Mouse (Mus musculus): ENCODE data around the gene Etl4.
A peak's percentile ranks its signal among the peaks of the same experiment; 100 is the strongest.

Gene Etl4

DNA sequence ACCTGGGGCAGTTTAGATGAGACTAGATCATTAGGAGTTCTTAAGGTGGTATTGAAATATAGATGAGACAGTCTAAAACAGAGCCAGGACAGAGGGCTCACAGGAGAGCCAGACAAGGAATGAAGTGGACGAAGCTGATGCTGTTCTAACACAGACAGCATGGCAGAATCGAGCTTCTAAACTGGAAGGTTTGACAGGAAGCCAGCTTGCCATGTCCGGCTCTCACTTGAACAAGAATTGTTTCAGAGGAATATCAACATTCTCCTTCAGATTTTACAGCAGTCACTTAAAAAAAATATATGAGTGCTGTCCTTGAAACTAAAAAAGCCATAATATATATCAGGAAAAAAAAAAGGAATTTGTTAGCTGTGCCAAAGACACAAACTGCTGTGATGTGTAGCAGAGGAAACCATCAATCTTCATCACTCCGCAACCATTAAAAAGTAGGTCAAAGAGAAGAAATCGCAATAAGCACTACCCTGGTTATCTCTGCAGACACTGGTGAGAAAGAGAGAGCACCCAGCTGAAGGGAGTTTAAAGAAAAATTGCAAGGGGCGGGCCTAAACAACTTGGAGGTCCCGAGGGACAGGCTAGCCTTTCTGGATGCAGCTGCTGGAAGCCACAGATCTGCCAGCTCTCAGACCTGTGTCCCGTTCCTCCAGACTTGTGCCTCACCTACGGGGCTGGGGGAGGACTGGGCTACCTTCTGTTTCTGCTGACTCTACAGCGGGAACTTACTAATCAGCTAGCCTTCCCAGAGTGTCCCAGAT is 534.3 kb downstream of the Etl4 start:
- no peak for DNase-seq (ENCODE audit: low spot score in 2 of 2)

DNA sequence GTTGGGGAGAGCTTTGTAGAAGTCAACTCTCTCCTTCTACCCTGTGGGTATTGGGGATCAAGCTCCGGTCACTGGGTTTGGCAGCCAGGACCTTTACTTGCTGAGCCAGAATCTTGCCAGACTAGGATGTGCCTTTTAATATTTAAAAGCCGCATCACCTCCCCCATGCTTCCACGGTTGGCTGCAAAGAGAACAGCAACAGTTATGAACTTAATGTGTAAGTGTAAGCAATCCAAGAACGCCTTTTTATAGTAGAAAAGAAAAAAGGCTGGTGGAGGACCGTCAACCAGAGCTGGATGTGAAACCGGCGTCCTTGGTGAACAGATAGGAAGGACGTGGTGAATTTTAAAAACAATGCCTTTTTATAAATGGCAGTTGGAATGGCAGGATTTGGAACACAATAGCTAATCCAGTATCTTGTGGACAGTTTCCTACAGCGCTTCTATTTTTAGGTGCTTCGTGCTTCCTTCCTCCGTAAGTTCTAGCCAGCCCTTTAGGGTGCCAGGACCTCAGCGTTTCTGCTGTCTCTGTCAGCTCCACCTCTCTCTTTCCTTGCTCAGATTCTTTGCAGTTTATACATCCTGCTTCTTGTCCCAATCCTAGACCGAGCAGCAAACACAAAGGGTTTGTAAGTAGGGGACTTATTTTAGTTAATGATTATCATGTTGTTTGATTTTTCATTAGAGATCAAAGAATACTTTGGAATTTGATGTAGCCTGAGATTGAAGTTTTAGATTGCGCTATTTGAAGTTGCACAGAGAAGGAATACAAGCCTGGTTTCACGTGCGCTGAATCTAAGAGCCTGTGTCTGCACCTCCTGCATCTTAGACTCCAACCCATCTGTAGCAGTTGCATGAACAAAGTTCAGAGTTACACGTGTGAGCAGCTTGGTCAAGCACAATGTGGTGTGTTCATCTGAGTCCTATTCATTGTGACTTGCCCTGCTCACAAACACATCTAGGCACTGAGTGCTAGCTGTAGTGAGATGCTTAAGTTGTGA is 535.9 kb downstream of the Etl4 start:
- DNase-seq (ENCODE audit: low spot score in 2 of 2), result no peak

DNA sequence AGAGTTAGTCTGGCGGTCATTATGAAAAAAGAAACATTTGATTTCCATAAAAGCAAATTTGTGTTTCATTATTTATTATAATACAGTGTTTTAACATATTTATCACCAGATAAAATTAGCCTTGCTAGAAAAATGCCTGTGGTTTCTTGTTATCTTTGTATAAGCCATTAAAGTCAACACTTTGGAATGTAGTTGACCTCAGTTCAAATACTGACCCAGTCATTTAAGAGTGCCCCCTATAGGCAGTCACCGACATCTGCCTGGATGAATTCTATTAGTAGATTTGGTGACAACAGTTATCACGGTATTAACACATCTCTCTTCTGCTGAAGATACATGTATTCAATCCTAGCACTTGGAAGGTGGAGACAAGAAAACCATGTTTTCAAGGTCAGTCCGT is 536.6 kb downstream of the Etl4 start:
- DNase-seq (ENCODE audit: low spot score in 2 of 2), result no peak

DNA sequence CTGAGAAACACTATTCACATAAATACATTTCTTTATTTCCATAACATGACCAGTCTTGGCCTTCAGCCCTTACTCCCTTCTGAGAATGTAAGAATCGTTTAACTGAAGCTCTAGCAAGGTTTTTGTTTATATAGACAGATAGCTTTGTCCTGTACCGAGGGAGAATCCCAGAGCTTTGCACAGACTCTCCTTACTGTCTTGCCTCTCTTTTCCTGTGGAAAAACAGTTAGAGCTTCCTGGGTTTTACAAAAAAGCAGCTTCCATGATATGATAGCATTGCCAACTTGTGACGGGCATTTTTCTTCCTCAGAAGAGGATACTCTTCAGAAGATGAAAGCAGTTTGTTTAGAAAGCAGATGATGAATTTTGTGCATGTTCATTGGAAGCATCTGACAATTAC is 541.4 kb downstream of the Etl4 start:
- no peak for DNase-seq (ENCODE audit: low spot score in 2 of 2)

DNA sequence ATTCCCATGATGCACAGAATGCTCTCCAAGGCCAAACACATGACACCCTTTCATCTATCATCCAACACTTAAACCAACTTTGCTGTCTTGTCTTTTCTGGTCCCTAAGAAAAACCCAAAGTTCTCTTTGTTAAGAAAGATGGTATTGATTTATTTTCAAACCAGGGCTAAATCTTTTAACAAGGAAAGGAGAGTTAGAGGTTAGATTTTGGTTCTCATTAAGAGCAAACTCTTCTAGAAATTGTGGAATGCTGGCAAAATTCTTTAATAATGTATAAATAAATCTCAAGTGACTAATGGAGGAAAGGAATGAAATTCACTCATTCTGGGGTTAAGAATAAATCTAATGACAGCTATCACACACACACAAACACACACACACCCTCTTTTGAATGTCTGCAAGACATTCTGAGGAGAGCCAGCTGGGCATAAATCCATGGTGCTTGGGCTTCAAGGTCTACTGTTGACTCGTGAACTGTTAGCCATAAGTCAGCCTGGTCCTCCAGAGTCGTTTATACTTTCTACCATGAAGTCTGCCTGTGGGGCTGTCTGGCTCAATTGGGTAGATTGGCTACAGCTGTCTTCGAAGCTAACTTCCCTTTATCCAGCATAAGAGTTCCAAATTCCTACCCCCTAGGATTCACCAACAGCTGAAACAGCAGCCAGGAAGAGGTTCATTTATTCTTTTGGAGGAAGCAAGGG is 544.1 kb downstream of the Etl4 start:
- no peak for DNase-seq (ENCODE audit: low spot score in 2 of 2)

DNA sequence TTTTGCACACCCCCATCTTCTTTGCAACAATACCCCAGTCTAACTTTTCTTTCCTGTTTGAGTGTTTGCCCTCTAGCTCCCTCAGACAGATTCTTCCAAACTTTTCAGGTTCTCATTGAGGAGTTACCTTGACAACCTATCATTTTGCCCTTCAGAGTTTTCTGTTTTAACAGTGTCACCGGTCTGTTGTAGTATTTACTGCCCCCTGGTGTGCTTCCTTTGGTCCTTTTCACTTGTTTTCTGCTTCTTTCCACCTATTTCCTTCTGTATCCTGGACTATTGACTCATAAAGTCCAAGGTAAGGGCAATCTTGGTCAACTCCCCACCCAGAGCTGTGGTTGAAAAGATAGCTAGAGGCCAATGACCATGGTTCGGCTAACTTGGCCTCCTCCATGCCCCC is 569.6 kb downstream of the Etl4 start:
- DNase-seq (ENCODE audit: low spot score in 2 of 2), result no peak

DNA sequence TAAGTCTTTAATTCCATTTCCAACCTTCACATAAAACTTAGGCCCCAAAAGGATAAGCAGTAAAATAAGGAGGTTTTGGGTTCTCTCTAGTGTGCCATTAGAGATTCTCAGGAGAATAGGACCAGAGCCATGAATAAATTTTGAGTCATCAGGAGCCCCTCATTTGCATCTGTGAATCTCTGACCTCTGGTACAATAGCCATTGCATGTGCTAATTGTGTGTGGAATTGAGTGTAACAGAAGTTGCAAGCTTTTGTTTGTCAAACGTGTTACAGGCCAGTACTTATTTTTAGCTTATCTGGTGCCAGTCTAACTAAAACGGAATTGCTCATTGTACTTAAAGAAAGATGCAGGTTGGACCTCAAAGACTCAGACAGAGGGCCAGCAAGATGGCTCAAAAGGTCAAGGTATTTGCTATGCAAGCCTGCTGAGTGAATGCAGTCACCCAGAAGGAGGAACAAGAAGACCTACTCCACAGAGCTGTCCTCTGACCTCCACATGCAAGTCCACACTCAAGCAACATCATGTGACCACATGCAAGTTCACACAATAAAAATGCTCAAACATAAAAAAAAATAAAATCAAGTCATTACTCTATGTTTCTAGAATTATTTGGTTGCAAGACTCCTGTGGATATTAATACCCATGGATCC is 576.7 kb downstream of the Etl4 start:
- no peak for DNase-seq (ENCODE audit: low spot score in 2 of 2)

DNA sequence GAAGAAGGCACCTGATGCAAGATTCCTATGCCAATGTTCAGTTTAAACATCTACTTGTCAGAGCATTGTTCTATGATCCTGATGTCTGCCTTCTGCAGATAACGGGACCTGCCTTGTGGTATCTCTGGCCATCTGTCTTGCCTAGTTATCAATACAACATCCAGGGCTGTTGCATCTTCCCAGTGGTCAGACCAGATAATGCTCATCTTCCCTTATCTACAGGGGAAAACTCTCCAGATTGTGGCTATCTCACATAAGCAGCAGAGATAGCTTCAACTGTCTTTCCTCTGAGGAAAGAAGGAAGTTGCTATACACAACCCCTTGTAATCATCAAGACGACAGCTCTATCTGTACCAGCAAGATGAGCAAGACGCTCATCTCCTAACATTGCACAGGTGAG is 579.5 kb downstream of the Etl4 start:
- no peak for DNase-seq (ENCODE audit: low spot score in 2 of 2)

DNA sequence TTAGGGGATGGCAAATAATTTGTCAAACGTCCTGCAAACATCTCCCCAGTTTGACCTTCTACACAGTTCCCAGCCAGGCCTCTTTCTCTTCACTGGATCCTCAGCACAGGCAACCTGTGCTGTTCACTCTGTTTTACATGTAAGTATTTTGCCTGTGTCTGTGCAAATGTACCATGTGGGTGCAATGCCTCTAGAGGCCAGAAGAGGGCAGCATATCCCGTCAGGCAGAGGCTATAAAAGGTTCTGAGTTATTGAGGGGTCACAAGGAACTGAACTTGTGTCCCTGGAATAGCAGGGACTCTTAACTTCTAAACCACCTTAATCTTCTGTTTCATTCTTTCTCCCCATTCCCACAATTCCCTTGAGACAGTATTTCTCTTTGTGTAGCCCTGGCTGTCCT is 582.5 kb downstream of the Etl4 start:
- DNase-seq (ENCODE audit: low spot score in 2 of 2), result no peak

DNA sequence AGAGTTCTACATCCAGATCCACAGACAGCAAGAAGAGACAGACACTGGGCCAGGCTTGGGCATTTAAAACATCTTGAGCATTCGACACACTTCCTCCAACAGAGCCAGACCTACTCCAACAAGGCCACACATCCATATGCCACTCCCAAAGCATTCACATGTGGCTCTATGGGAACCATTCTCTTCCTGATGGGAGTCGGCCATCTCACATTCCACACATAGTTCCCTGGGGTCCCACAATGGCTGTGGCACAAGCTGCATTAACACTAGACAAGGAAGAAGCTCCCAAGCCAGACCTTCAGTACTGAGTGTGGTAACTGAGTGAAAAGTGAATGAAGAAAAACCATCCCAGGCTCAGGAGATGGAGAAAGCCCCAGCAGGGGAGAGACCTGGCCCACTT is 584.2 kb downstream of the Etl4 start:
- DNase-seq (ENCODE audit: low spot score in 2 of 2), result no peak

DNA sequence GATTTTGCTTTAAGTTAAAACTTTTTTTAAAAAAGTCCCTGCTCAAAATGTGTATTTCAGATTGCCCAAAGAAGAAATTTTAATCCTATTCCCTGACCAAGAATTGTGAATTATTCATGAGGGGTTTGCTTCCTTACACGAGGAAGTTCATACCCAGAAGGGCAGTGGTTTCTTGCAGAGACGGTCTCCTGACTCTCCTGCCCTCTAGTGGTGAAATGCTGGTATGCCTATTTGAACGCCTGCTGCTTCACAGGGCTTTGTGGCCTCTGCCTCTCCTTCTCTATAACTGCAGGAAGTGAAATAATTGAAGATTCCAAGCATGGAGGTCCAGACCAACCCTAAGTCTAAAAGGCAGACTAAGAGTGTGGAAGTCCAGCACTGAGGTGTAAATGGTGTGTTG is 585.1 kb downstream of the Etl4 start:
- DNase-seq (ENCODE audit: low spot score in 2 of 2), result peak in 1 of 2 experiments; percentile 3

DNA sequence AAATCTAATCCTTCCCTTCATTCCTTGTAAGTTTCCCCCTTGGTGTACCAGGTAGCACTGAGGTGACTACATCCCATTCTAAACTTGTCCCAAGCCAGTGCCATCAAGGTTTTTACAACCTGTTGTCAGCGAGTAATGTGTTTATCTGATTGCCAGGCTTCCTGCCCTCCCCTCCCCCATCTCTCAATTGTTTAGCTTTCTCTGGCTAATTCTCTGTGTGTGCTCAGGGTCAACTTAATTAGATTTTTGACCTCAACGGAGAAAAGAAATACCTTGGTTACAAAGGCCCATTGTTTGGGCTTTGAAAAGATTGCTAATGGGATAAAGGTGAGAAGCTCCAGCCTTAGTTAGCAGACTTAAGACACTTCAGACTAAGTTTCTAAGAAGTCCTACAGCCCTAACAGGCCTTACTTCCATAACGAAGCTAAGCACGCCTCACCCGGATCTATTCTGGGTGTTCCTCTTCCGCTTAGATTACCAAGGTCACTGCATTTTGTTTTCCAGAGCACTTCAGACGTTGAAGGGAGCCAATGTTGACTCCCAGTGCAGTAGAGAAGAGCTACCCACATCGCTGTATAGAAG is 586.7 kb downstream of the Etl4 start:
- DNase-seq (ENCODE audit: low spot score in 2 of 2), result no peak

DNA sequence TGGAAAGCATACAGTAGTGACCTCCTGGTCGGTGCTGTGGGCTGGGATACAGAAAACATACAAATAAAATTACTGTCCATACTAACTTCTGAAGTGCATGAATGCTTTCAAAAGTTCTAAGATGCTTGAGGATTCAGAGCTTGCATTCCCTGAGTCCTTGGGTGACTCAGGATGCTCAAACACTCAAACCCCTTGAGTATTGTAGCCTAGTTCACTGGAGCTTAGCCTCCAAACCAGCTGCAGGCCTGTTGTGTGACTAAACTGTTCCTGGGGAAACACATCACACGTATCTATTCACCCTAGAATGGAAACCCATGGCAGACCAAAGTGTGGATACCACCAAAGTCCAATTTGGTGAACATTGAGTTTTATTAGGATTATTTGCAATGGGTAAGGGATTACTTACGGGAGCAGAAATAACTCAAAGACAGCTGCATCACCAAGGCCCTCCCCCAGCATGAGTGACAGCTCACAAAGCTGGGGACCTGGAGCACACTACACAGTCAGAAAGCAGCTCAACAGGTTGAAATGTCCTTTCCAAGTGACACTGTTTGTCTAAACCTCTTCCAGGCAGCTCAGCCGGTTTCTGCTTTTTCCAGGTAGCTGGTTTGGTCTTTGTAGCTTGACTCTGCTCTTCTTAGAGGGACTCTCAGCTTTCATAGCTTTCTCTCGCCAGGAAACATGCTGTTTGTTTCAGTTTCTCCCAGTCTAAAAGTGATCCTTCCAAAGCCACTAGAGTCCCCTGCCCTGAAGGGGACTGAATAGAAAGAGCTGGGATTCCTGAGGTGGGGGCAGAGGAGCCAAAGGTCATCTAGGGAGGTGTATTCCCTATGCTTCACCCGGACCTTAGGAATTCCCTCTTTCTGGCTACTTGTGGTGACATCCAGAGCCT is 598.5 kb downstream of the Etl4 start:
- DNase-seq (ENCODE audit: low spot score in 2 of 2), result no peak

DNA sequence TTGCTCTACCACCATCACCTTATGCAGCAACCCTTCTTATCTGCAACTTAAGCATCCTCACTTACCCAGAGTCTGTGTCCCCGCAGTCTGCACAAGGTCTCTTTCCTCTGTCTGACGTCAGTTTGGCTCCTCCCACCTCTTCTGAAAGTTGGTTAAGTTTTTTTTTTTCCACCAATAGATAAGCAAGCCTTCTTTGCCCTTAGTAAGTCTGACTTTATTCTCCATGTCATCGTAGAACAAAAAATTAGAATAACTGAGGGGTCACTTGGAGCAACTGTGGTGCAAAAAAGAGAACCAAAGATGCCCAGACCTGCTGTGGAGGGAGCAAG is 599.1 kb downstream of the Etl4 start:
- DNase-seq (ENCODE audit: low spot score in 2 of 2), result no peak

DNA sequence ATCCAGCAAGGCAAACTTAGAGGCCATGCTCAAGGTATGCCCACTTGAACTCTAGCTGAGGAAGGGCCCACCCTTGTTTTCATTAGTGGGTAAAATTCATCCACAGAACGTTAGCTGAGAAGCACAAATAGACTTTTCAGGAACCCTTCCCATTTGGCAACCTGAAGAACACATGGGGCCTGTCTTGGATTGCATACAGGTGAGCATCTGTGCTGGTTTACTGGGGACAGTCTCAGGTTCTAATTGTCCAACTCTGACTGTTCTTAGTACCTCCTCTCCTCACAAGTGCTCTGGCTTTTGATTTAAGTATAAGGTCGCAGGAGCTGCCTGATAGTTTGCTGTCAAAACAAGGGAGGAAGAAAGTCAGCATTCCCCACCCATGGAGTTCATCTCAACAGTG is 600.5 kb downstream of the Etl4 start:
- no peak for DNase-seq (ENCODE audit: low spot score in 2 of 2)

DNA sequence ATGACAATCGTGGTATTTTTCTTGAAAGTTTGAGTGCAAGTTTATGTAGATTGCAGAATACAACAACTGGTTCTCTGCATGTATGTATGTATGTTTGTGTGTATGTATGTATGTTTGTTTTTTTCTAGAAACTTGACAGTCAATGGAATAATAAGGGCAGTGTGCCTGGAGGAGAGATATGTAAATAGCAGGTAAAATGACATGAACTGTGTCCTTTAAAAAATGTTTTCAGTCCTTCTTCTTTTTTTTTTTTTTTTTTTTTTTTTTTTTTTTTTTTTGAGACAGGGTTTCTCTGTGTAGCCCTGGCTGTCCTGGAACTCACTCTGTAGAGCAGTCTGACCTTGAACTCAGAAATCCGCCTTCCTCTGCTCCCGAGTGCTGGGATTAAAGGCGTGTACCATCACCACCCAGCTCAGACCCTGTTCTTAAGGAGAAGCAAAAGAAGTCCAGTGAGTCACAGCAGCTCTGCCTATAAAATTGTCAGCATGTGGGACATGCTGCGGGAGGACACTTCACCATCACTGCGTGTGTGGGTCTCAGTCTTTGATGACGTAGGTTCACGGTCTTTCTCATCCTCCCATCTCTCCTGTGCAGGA is 606.8 kb downstream of the Etl4 start:
- DNase-seq (ENCODE audit: low spot score in 2 of 2), result no peak

DNA sequence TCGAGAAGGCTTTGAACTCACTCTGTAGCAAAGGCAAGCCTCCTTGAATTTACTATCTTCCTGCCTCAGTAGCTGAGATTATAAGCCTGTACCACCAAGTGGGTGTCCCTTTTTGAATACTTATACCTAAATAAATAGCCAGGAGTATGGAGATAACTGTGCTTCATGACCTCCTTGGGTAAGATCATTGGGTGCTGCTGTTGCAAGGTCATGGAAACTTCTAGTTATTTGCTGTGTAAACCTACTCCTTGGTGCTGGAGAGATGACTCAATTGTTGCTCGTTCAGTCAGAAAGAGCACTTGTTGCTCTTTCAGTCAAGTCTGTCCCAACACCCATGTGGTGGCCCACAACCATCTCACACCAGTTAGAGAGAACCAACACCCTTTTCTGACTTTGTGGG is 608.3 kb downstream of the Etl4 start:
- no peak for DNase-seq (ENCODE audit: low spot score in 2 of 2)

DNA sequence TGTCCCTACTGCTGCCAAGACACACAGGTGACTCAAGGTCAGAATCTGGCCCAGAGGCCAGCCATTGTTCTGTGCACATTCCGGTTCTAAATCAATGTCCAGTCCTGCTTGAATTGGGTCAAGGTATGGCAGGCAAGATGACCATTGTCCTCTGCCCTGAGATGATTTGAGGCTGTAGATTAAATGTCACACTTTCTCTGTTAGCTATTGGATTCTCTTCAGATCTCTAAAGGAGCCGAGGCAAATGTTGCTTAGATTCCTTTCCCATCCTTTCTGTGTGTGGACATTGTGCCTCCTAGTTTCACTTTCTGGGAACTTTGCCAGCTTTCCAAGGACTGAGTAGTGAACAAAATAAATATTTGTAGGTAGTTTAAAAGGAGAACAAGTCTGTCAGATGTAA is 608.9 kb downstream of the Etl4 start:
- no peak for DNase-seq (ENCODE audit: low spot score in 2 of 2)

DNA sequence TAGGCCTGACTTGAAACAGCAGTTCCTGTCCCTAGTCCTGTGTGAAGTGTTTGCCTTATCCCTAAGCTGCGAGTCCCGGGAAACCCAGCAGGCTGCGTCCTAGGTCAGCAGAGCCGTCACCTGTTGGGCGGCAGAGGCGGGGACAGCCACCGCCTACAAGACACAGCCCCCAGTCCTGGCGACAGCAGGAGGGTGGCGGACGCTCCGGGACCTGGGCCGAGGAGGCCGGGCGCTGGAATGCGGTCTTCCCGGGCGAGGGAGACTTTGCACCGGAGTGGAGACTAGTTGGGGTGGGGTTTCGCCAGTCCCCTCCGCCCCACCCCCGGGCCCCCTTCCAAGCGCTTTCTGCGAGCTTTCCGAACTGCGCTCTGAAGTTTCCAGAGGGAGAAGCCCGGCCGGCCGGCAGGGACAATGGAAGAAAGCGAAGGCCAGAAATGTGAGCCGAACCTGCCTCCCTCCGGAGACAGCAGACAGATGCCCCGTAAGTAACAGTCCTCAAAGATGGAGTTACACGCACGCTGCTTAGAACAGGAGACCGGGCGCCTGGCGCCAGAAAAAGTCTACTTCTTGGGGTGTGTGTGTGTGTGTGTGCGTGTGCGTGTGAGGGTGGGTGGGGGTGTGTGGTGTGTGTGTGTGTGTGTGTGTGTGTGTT is 610.0 kb downstream of the Etl4 start:
- no peak for DNase-seq (ENCODE audit: low spot score in 2 of 2)

DNA sequence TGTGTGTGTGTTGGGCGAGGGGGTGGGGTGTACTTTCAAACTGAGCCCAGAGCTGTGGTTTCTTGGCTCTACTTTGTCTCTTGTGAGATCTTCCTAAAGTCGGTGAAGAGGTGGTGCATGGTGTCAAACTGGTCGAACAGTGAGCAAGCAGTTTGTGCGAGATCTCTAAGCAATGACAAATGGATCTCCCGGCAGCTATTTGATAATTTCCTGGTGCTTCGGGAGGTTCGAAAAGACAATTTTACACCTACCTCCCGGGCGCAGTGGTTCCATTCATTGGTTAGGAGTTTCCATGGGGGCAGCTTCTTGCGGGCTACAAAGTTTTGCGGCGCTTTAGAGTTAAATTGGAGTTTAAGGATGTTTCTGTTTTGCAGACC is 610.5 kb downstream of the Etl4 start:
- DNase-seq (ENCODE audit: low spot score in 2 of 2), result no peak

All from spleen, postnatal 36 days (tissue).